Mouse (Mus musculus) embryonic facial prominence, embryonic 13.5 days (tissue): Measurements from ENCODE around the gene Fam118a. TPM values are rescaled to one million over a fixed set of nuclear protein-coding genes. Genes with fewer than 3 reads are reported as not detected.

ENCODE experiments used
- ATAC-seq: fragments of 200-750 bp; cut with Nextera tagmentation; 2 replicates; pipeline ENCODE4 v1.8.0; 2017; ENCODE audit warnings: low read depth; ENCODE audit not compliant: insufficient number of reproducible peaks, insufficient read depth, low FRiP score, low TSS enrichment
- H3K27ac ChIP-seq: fragments of 300-500 bp; sonication (generic); 2 replicates; pipeline ENCODE4 v1.5.1; 2015; ENCODE audit warnings: moderate library complexity, mild to moderate bottlenecking, inconsistent platforms
- H3K27me3 ChIP-seq: fragments of 300-500 bp; sonication (generic); 2 replicates; pipeline ENCODE4 v1.6.1; 2015; ENCODE audit warnings: mild to moderate bottlenecking, inconsistent platforms
- H3K36me3 ChIP-seq: fragments of 300-500 bp; sonication (generic); 2 replicates; pipeline ENCODE4 v1.6.1; 2015; ENCODE audit warnings: mild to moderate bottlenecking, inconsistent platforms
- H3K4me1 ChIP-seq: fragments of 300-500 bp; sonication (generic); 2 replicates; pipeline ENCODE4 v1.6.1; 2015; ENCODE audit warnings: inconsistent platforms
- H3K4me2 ChIP-seq: fragments of 300-500 bp; sonication (generic); 2 replicates; pipeline ENCODE4 v1.6.1; 2015; ENCODE audit warnings: moderate library complexity, mild to moderate bottlenecking, inconsistent platforms
- H3K4me3 ChIP-seq: fragments of 300-500 bp; sonication (generic); 2 replicates; pipeline ENCODE4 v1.5.1; 2015; ENCODE audit warnings: mild to moderate bottlenecking, inconsistent platforms
- H3K9ac ChIP-seq: fragments of 300-500 bp; sonication (generic); 2 replicates; pipeline ENCODE4 v1.6.1; 2015; ENCODE audit warnings: mild to moderate bottlenecking, inconsistent platforms
- H3K9me3 ChIP-seq: fragments of 300-500 bp; sonication (generic); 2 replicates; pipeline ENCODE4 v1.6.1; 2016; ENCODE audit warnings: inconsistent platforms
- WGBS: fragments of 180-500 bp; shearing (Covaris S2); methylation state at CpG from one replicate; pipeline ENCODE4 v1.1.7; 2015; ENCODE audit warnings: mixed read lengths; 5-methylcytosine and 5-hydroxymethylcytosine counted together
- polyA plus RNA-seq: library from polyadenylated mRNA; unstranded; fragments of >200 nt; fragmentation: Nextera tagmentation; extraction: Ambion mirVana; gene quantifications from 2 replicates; pipeline ENCODE4 v1.2.1, GENCODE M21; 2015

Gene Fam118a
- polyA plus RNA-seq, 1 experiment from 2014 or later, result 23.6 TPM

DNA sequence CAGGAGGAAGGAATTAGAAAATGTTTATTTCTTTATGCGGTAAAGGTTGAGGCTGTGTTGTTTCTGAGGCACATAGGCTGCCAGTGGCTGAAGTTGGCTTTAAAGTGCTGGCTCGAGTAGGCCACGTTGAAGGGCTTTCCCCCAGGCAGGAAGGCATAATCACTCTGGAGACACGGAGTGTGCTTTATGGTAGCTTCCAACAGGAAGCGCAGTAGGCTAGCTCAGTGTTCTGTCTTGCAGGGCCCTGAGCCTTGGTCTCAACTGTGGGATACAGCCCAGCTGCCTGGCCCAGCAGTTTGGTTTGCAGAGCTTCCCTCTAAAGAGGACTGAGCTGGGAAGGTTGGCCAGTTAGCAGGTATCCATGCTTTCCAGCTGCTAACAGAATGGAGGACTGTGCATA lies 14.4 kb downstream of the Fam118a start:
- no peak overlapping the region for H3K4me3 ChIP-seq
- 48% methylated on average over 5 of the region's 5 CpGs for WGBS
- H3K9ac ChIP-seq, result 0 out of 2 replicates have a peak overlapping the region, but pooled peaks have one; percentile 22
- no peak for ATAC-seq
- H3K9me3 ChIP-seq, result no peaks in the 10 kb centered on the region
- peaks cover 26% of the 10 kb centered on the region for H3K36me3 ChIP-seq
- H3K4me2 ChIP-seq, result no peak overlapping the region
- H3K27me3 ChIP-seq, result no peaks in the 10 kb centered on the region
- peak overlapping the region; percentile 70 for H3K27ac ChIP-seq
- peaks cover 33% of the 10 kb centered on the region for H3K4me1 ChIP-seq

DNA sequence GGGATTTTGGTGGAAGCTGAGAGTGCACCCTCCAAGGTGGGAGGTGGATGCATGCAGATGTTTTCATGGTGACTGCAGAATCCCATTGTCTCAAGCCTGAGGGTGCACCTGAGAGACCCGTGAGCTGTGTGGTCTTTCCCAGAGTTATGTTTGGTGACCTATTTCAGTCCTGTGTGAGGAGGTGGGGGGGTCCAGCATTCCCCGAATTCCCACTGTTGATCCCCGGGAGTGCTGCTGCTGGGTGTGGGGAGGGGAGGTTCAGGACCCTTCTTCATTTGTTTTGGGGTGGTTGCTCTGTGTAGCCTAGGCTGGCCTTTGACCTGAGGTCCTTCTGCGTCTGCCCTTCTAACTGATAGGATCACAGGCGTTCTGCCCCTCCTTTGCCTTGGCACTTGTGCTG lies 15.0 kb downstream of the Fam118a start:
- peaks cover 32% of the 10 kb centered on the region for H3K36me3 ChIP-seq
- no peaks in the 10 kb centered on the region for H3K27me3 ChIP-seq
- no peak overlapping the region for H3K4me2 ChIP-seq
- ATAC-seq, result no peak
- WGBS, result 72% methylated on average over 5 of the region's 5 CpGs
- H3K4me3 ChIP-seq, result no peak overlapping the region
- H3K9me3 ChIP-seq, result no peaks in the 10 kb centered on the region
- peaks cover 29% of the 10 kb centered on the region for H3K4me1 ChIP-seq
- H3K9ac ChIP-seq, result 0 out of 2 replicates have a peak overlapping the region, but pooled peaks have one; percentile 27
- no peak overlapping the region for H3K27ac ChIP-seq

DNA sequence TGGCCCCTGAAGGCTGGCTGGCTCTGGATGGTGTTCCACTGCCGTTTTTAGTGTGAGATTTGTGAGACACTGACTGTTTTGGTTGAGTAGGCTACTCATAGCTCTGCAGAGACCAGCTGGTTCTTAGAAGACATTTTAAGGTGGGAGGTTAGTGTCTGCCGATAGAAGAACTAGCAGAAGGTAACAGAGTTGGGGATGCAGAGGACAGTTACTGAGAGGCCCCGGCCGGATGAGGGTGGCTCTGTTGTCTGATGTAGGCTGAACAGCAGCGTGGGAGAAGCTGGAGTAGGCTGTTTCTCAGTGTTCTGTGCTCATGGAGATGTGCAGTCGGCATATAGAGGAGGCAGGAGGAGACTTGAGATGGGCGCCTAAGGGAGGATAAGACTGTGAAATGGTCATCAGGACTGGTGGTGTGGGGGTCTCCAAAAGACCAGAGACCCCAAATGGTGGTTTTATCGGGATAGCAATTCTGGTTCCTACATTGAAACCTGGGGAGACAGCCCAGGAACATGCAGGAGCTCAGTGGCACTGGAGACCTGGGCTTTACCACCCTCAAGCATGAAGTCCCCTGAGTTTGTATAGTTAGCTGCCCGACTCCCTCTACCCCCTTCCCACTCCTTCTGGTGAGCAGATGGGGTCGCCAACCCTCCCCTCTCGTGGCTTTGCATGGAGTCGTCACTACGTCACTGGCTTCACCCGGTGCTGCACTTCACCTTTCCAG lies 17.6 kb downstream of the Fam118a start:
- Histone ChIP-seq H3K9me3 (no peaks in the 10 kb centered on the region), H3K36me3 (peaks cover 57% of the 10 kb centered on the region)
- WGBS, result 89% methylated on average over 14 of the region's 14 CpGs

DNA sequence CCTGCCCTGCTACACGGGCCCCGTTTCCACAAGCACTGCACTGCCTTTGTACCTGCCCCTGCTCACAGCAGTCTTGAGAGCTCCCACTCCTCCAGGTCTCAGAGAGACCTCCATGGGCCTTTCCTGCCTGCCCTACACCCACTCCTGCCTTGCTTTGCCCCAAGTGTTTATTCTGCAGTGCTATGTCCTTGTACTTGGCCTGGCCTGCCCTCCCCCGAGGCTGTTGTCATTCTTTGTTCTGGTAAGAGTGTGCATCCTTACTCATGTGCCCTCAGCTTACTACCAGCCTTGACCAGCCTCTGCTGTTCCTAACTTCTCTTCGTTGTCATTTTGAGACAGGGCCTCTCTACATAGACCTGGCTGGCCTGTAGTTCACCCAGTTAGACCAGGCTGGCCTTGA lies 19.1 kb downstream of the Fam118a start:
- no peak overlapping the region for H3K4me2 ChIP-seq
- H3K4me3 ChIP-seq, result no peak overlapping the region
- H3K27me3 ChIP-seq, result no peaks in the 10 kb centered on the region
- H3K9me3 ChIP-seq, result no peaks in the 10 kb centered on the region
- no peak for ATAC-seq
- 90% methylated on average over 4 of the region's 4 CpGs for WGBS
- H3K36me3 ChIP-seq, result peaks cover 70% of the 10 kb centered on the region
- no peak overlapping the region for H3K9ac ChIP-seq
- no peak overlapping the region for H3K27ac ChIP-seq
- peaks cover 12% of the 10 kb centered on the region for H3K4me1 ChIP-seq

More for the DNA sequence above, 17.6 kb downstream of the Fam118a start:
- Histone ChIP-seq H3K4me3 (no peak overlapping the region), H3K27me3 (no peaks in the 10 kb centered on the region), H3K9ac (no peak overlapping the region), H3K4me1 (peaks cover 23% of the 10 kb centered on the region), H3K27ac (no peak overlapping the region), H3K4me2 (no peak overlapping the region)
- ATAC-seq, result no peak

DNA sequence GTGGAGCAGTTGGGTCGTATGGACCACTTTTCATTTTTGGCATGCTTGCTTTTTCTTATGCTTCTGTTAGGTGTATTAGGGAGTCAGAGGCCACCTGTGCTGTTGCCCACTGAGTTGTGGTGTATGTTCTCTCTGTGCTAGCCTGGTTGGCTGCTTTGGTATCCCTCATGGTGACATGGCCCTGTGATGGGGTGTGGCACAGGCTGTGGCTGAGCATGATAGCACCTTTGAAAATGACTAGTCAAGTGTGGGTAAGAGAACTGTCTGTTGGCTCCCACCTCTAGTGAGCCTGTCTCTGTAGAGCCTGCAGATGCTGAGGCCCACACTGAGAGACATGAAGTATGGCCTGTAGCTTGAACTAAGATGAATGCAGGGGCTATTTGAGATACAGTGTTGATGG lies 21.0 kb downstream of the Fam118a start:
- Histone ChIP-seq H3K4me2 (no peak overlapping the region), H3K4me3 (no peak overlapping the region), H3K36me3 (peaks cover 85% of the 10 kb centered on the region), H3K27ac (no peak overlapping the region), H3K9me3 (no peaks in the 10 kb centered on the region), H3K4me1 (no peaks in the 10 kb centered on the region), H3K9ac (no peak overlapping the region), H3K27me3 (no peaks in the 10 kb centered on the region)
- no peak for ATAC-seq
- WGBS, result 84% methylated on average over 1 of the region's 1 CpGs

DNA sequence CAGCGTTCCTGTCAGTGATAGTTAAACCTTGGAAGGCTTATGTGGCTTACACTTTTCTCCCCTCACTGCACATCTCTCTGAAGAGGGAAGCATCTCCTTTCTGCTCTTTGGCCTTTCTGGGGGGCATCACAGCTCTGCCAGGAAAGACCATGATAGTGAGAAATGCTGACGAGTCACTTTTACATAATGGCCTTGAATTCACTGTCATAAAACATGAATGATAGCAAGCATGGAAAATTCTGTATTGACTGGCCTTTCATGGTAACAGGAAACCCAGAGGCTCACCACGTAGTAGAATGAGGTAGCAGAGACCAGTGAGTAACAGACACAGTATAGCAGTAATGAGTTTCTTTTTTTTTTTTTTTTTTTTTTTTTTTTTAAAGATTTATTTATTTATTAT lies 25.4 kb downstream of the Fam118a start:
- Histone ChIP-seq H3K27me3 (no peaks in the 10 kb centered on the region), H3K27ac (no peak overlapping the region), H3K9ac (no peak overlapping the region), H3K4me1 (no peaks in the 10 kb centered on the region), H3K9me3 (no peaks in the 10 kb centered on the region), H3K4me2 (no peak overlapping the region), H3K4me3 (no peak overlapping the region), H3K36me3 (peaks cover 68% of the 10 kb centered on the region)
- no peak for ATAC-seq
- 97% methylated on average over 3 of the region's 3 CpGs for WGBS

DNA sequence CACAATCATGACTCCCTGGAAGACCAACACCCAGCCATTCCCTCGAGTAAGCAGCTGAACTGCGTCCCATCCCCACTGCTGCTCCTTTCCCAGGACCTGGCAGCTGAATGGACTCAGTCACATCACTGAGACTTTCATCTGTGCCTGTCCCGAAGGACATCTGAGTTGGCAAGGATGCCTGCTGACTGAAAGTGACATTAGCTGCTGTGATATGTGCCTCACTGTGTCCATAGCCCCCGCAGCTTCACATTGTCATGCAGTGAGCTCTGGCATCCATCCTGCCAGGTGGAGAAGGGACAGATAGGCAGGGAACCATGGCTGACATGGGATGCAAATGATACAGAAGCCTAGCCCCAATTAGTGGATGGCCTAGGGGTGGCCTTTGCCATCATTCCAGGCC lies 26.4 kb downstream of the Fam118a start:
- Histone ChIP-seq H3K9ac (no peak overlapping the region), H3K4me2 (no peak overlapping the region), H3K36me3 (peaks cover 68% of the 10 kb centered on the region), H3K4me3 (no peak overlapping the region), H3K9me3 (no peaks in the 10 kb centered on the region), H3K4me1 (no peaks in the 10 kb centered on the region), H3K27ac (no peak overlapping the region), H3K27me3 (no peaks in the 10 kb centered on the region)
- 78% methylated on average over 4 of the region's 4 CpGs for WGBS
- no peak for ATAC-seq

DNA sequence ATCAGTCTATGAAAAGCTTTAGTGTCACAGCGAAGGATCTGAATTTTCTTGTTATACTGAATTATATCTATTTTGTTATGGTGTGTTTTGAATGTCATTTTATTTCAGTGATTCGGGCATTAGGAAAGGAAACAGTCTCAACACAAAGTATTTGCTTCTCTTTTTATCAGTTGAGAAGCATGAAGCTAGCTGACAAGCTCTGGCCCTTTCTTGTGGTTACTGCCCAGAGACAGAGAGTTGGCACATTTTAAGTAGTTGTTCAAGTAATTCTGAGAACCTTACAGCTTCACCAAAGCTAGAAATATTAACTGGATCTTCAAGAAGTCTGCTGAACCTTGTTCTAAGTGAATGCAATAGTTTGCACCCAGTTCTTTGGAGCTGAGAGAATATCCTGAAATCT lies 34.7 kb downstream of the Fam118a start:
- H3K4me2 ChIP-seq, result no peak overlapping the region
- no peaks in the 10 kb centered on the region for H3K9me3 ChIP-seq
- H3K4me3 ChIP-seq, result no peak overlapping the region
- no peak for ATAC-seq
- no peaks in the 10 kb centered on the region for H3K27me3 ChIP-seq
- WGBS, result 84% methylated on average over 2 of the region's 2 CpGs
- no peak overlapping the region for H3K9ac ChIP-seq
- no peaks in the 10 kb centered on the region for H3K4me1 ChIP-seq
- no peak overlapping the region for H3K27ac ChIP-seq
- H3K36me3 ChIP-seq, result peaks cover 28% of the 10 kb centered on the region

DNA sequence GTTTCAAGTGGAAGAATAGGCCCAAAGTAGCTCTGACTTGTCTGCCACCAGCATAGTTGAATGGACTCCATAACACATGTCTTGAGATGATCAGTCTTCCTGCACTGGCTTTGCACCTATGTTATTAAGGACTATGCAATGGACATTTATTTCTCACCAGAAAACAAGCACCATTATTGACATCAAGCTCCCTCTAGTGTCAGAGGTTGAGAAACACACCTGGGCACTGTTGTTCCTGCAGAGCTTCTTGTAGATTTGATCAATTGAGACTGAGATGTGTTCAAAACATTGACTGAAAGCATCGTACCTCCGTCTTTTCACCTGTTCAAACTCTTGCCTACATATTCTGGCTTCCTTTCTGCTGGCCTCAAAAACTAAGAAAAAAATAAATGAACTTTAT lies 41.8 kb downstream of the Fam118a start:
- Histone ChIP-seq H3K4me2 (no peak overlapping the region), H3K4me3 (no peak overlapping the region), H3K9ac (no peak overlapping the region), H3K4me1 (no peaks in the 10 kb centered on the region), H3K27me3 (no peaks in the 10 kb centered on the region), H3K9me3 (no peaks in the 10 kb centered on the region), H3K27ac (no peak overlapping the region), H3K36me3 (no peaks in the 10 kb centered on the region)
- ATAC-seq, result no peak
- 30% methylated on average over 2 of the region's 2 CpGs for WGBS

DNA sequence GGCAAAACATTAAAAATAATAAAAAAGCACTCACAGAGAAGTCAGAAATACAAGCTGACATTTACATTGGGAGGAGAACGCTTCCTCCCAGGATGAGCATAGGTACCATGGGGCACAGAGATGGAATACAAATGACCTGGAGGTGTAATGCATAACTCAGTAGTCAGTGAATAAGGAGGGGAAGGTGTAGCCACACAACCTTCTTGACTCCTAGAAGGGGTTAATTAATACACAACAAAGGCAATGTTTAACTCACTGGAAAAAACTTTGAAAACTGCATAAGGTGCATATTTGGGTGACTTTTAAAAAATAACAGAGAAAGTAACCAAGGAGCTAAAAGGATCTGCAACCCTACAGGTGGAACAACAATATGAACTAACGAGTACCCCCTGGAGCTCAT lies 43.9 kb downstream of the Fam118a start:
- Histone ChIP-seq H3K27me3 (no peaks in the 10 kb centered on the region), H3K9me3 (no peaks in the 10 kb centered on the region), H3K27ac (no peak overlapping the region), H3K9ac (no peak overlapping the region), H3K36me3 (no peaks in the 10 kb centered on the region), H3K4me2 (no peak overlapping the region), H3K4me3 (no peak overlapping the region), H3K4me1 (no peaks in the 10 kb centered on the region)
- no peak for ATAC-seq
- WGBS, result 80% methylated on average over 2 of the region's 2 CpGs

DNA sequence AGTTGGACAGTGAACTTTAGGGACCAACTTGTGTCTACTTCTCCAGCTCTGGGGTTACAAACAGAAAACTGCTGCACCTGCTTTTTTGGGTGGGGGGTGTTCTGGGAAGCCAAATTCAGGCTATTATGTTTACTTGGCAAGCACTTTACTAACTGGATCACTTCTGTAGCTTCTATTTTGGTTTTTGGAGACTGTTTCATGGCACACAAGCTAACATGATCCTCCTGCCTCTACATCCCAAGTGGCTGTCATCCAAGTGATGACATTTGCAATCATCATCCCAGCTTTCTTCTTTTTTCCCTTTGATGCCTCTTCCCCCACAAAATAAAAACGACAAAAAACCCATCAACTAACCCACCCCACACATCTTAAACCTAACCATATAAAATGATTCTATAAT lies 56.9 kb downstream of the Fam118a start:
- Histone ChIP-seq H3K4me1 (no peaks in the 10 kb centered on the region), H3K9ac (no peak overlapping the region), H3K9me3 (no peaks in the 10 kb centered on the region), H3K27me3 (no peaks in the 10 kb centered on the region), H3K4me2 (no peak overlapping the region), H3K4me3 (no peak overlapping the region), H3K36me3 (no peaks in the 10 kb centered on the region), H3K27ac (no peak overlapping the region)
- WGBS, result 53% methylated on average over 1 of the region's 1 CpGs
- ATAC-seq, result no peak
